Mouse (Mus musculus) midbrain, embryonic 13.5 days (tissue): ENCODE measurements at regions not wholly inside any gene's neighbourhood (a gene's known extent, or its start where the extent isn't known, plus 50 kb on each side); places are given as distances from the start of the nearest gene placed in this dataset.
A peak's percentile ranks its signal among the peaks of the same experiment; 100 is the strongest.

Source experiments
- ATAC-seq: fragments of 200-750 bp; cut with Nextera tagmentation; 2 replicates; pipeline ENCODE4 v1.8.0; 2017; ENCODE audit warnings: mild to moderate bottlenecking, moderate TSS enrichment, moderate library complexity
- H3K27ac ChIP-seq: fragments of 300-500 bp; sonication (generic); 2 replicates; pipeline ENCODE4 v1.5.1; 2015; ENCODE audit warnings: inconsistent platforms, mild to moderate bottlenecking, moderate library complexity
- H3K27me3 ChIP-seq: fragments of 300-500 bp; sonication (generic); 2 replicates; pipeline ENCODE4 v1.6.1; 2015; ENCODE audit warnings: mild to moderate bottlenecking, inconsistent platforms
- H3K36me3 ChIP-seq: fragments of 300-500 bp; sonication (generic); 2 replicates; pipeline ENCODE4 v1.6.1; 2015; ENCODE audit warnings: mild to moderate bottlenecking, inconsistent platforms
- H3K4me1 ChIP-seq: fragments of 300-500 bp; sonication (generic); replicated peaks from 2 replicates; pipeline ENCODE4 v1.6.1; 2015; ENCODE audit warnings: inconsistent platforms
- H3K4me2 ChIP-seq: fragments of 300-500 bp; sonication (generic); replicated peaks from 2 replicates; pipeline ENCODE4 v1.6.1; 2015; ENCODE audit warnings: moderate library complexity, mild to moderate bottlenecking, inconsistent platforms
- H3K4me3 ChIP-seq: fragments of 300-500 bp; sonication (generic); replicated peaks from 2 replicates; pipeline ENCODE4 v1.5.1; 2015; ENCODE audit warnings: mild to moderate bottlenecking, inconsistent platforms
- H3K9ac ChIP-seq: fragments of 300-500 bp; sonication (generic); replicated peaks from 2 replicates; pipeline ENCODE4 v1.6.1; 2015; ENCODE audit warnings: mild to moderate bottlenecking, inconsistent platforms
- H3K9me3 ChIP-seq: fragments of 300-500 bp; sonication (generic); 2 replicates; pipeline ENCODE4 v1.6.1; 2016; ENCODE audit warnings: mild to moderate bottlenecking, inconsistent platforms
- WGBS: fragments of 180-500 bp; shearing (Covaris S2); methylation state at CpG from one replicate; pipeline ENCODE4 v1.1.7; 2015; 5-methylcytosine and 5-hydroxymethylcytosine counted together

- Histone ChIP-seq H3K27me3 (no peaks in the 10 kb centered on the region), H3K4me3 (no peak overlapping the region), H3K36me3 (no peaks in the 10 kb centered on the region), H3K9me3 (no peaks in the 10 kb centered on the region), H3K9ac (no peak overlapping the region), H3K4me2 (no peak overlapping the region), H3K4me1 (peaks cover 22% of the 10 kb centered on the region), H3K27ac (no peak overlapping the region)
- no peak for ATAC-seq
- WGBS, result 76% methylated on average over 4 of the region's 4 CpGs
Observed at GRCm38 (mm10) chr9:63087195-63087594, 61.6 kb downstream of the Skor1 start.

GRCm38 (mm10) chr9:63086671-63087070 lies 62.1 kb downstream of the Skor1 start:
- 56% methylated on average over 1 of the region's 1 CpGs for WGBS
- ATAC-seq, result no peak
- H3K9me3 ChIP-seq, result no peaks in the 10 kb centered on the region

DNA sequence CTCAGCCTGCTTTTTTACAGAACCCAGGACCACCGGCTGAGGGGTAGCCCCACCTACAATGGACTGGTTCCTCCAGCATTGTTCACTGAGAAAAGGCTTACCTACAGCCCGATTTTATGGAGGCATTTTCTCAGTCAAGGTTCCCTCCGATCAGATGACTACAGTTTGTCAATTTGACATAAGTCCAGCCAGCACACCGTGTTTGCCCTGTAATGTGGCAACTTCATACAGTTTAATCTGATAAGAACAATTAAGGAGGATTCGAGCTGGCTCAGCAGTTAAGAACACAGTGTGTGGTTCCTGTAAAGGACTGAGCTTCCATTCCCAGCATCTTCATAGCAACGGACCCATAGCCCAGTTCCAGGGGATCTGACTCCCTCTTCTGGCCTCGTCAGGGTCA lies 65.9 kb downstream of the Skor1 start:
- no peak overlapping the region for H3K27ac ChIP-seq
- WGBS, result 93% methylated on average over 7 of the region's 7 CpGs
- no peaks in the 10 kb centered on the region for H3K27me3 ChIP-seq
- H3K4me2 ChIP-seq, result no peak overlapping the region
- H3K36me3 ChIP-seq, result no peaks in the 10 kb centered on the region
- ATAC-seq, result no peak
- no peak overlapping the region for H3K9ac ChIP-seq
- no peaks in the 10 kb centered on the region for H3K4me1 ChIP-seq
- H3K9me3 ChIP-seq, result no peaks in the 10 kb centered on the region
- H3K4me3 ChIP-seq, result no peak overlapping the region

More at GRCm38 (mm10) chr9:63086671-63087070, 62.1 kb downstream of the Skor1 start:
- no peak overlapping the region for H3K4me2 ChIP-seq
- H3K4me1 ChIP-seq, result peaks cover 17% of the 10 kb centered on the region
- H3K9ac ChIP-seq, result no peak overlapping the region
- H3K27ac ChIP-seq, result no peak overlapping the region
- no peaks in the 10 kb centered on the region for H3K27me3 ChIP-seq
- H3K36me3 ChIP-seq, result no peaks in the 10 kb centered on the region
- H3K4me3 ChIP-seq, result no peak overlapping the region

- no peak for ATAC-seq
- Histone ChIP-seq H3K4me2 (no peak overlapping the region), H3K4me1 (no peaks in the 10 kb centered on the region), H3K9ac (no peak overlapping the region), H3K4me3 (no peak overlapping the region), H3K27ac (no peak overlapping the region), H3K36me3 (no peaks in the 10 kb centered on the region), H3K27me3 (no peaks in the 10 kb centered on the region), H3K9me3 (no peaks in the 10 kb centered on the region)
- WGBS, result 95% methylated on average over 3 of the region's 3 CpGs
Observed at GRCm38 (mm10) chr9:63082311-63082710, 66.5 kb downstream of the Skor1 start.

DNA sequence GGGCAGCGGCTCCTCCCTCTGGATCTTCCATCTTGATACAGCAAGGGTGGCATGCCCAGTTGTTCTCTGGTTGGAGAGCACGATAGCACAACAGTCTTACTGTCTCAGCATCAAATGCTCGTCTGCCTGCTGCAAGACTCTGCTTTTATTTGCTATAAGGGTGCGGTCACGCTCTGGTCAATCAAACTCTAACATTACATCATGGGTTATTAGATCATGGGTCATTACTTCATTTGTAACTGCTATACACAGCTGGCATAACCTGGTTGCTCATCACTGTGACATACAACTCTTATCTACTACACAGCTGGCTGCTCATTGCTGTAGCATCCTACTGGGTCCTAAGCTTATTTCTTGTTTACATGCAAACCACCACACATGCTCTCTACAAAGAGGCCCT lies 68.4 kb downstream of the Skor1 start:
- Histone ChIP-seq H3K27me3 (no peaks in the 10 kb centered on the region), H3K9me3 (no peaks in the 10 kb centered on the region), H3K4me1 (peaks cover 3% of the 10 kb centered on the region), H3K27ac (no peak overlapping the region), H3K36me3 (no peaks in the 10 kb centered on the region), H3K4me2 (no peak overlapping the region), H3K4me3 (no peak overlapping the region), H3K9ac (no peak overlapping the region)
- 88% methylated on average over 5 of the region's 5 CpGs for WGBS
- no peak for ATAC-seq

- Histone ChIP-seq H3K27ac (no peak overlapping the region), H3K9me3 (no peaks in the 10 kb centered on the region), H3K4me2 (no peak overlapping the region), H3K36me3 (no peaks in the 10 kb centered on the region), H3K4me3 (no peak overlapping the region), H3K9ac (no peak overlapping the region), H3K4me1 (peaks cover 18% of the 10 kb centered on the region), H3K27me3 (peaks cover 4% of the 10 kb centered on the region; the same call in 1 of the 2 replicates)
- ATAC-seq, result 0 out of 2 replicates have a peak, but pooled peaks have one; percentile 30
- WGBS, result 9% methylated on average over 5 of the region's 5 CpGs
Observed at GRCm38 (mm10) chr9:63075252-63075651, 73.5 kb downstream of the Skor1 start.

DNA sequence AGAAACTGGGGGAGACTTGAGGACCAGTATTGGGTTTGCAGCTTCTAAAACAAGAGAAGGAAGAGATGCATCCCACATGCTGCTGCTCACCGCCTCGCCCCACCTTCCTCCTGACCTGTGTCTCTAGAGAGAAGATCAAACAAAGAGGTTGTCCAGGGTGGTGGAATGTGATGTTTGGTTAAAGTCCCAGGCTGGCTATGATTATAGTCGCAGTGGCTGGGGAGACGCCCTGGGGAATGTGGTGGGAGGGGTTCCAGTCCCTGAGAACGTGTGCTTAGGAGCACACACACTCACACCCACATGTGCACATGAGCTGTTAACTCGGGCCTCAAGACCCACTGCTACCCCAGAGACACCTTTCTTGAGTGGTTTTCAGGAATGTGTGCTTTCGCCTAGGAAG lies 74.0 kb downstream of the Skor1 start:
- Histone ChIP-seq H3K27me3 (peaks cover 4% of the 10 kb centered on the region; the same call in 1 of the 2 replicates), H3K27ac (no peak overlapping the region), H3K4me3 (no peak overlapping the region), H3K4me2 (no peak overlapping the region; the same call in 1 of the 2 replicates), H3K36me3 (no peaks in the 10 kb centered on the region), H3K9ac (no peak overlapping the region), H3K4me1 (peaks cover 21% of the 10 kb centered on the region), H3K9me3 (no peaks in the 10 kb centered on the region)
- WGBS, result 33% methylated on average over 7 of the region's 7 CpGs
- ATAC-seq, result no peak

DNA sequence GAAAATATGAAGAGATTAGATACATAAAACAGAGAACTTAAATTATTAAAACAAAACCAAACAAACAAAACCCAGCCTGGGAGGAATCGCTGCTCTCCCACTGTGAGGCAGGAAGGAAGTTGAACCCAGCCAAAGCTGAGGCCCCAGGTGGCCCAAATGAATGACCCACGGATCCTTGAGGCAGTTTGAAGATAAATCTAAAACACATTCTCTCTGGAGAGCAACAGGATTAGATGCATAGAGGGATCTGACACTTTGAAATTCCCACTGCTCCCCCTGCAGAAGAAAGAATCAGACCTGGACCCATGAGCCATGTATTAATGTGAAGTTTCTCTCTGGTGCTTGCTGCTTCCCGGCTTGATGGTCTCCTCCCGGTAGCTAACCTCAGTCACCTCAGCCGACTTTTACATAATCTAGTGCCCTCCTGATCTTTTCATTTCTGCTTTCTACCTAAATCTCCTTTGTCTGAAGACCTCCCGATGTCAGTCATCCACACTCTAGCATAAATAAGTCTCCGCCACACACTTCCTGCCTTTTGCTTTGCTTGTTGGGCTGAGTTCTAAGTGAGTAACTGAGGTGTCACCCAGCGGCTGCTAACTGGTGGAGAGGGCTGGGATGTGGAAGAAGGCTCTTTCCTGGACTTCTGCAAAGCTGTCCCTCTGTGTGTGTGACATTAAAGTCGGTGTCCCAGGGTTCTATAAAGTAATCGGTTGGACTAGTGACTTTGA lies 74.6 kb downstream of the Skor1 start:
- Histone ChIP-seq H3K4me2 (no peak overlapping the region), H3K27me3 (peaks cover 4% of the 10 kb centered on the region; the same call in 1 of the 2 replicates), H3K9me3 (no peaks in the 10 kb centered on the region), H3K27ac (no peak overlapping the region), H3K9ac (no peak overlapping the region), H3K4me3 (no peak overlapping the region), H3K4me1 (peaks cover 22% of the 10 kb centered on the region), H3K36me3 (no peaks in the 10 kb centered on the region)
- ATAC-seq, result no peak
- WGBS, result 23% methylated on average over 10 of the region's 10 CpGs

DNA sequence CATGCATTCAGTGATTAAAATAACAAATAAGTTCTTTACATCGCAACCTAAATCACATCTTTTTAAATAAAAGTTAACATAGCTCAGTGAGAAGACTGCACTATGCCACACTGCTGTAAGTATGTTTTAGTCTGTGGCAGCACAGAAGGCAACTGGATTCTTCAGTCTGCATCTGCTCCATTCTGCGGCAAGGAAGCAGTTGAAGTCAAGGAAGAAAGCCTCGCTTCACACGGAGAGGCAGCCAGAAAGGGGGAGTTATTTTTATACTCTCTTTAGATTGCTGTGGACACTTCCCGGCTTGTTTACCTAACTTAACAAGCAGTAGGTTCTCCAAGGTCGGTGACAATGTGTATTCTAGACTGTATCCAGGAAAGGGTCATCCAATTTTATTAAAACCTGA lies 77.7 kb downstream of the Skor1 start:
- peaks cover 4% of the 10 kb centered on the region; the same call in 1 of the 2 replicates for H3K27me3 ChIP-seq
- no peak overlapping the region for H3K4me3 ChIP-seq
- no peaks in the 10 kb centered on the region for H3K9me3 ChIP-seq
- 66% methylated on average over 6 of the region's 6 CpGs for WGBS
- no peak overlapping the region for H3K9ac ChIP-seq
- H3K36me3 ChIP-seq, result no peaks in the 10 kb centered on the region
- H3K4me1 ChIP-seq, result peaks cover 22% of the 10 kb centered on the region
- no peak overlapping the region for H3K27ac ChIP-seq
- no peak overlapping the region for H3K4me2 ChIP-seq
- no peak for ATAC-seq

DNA sequence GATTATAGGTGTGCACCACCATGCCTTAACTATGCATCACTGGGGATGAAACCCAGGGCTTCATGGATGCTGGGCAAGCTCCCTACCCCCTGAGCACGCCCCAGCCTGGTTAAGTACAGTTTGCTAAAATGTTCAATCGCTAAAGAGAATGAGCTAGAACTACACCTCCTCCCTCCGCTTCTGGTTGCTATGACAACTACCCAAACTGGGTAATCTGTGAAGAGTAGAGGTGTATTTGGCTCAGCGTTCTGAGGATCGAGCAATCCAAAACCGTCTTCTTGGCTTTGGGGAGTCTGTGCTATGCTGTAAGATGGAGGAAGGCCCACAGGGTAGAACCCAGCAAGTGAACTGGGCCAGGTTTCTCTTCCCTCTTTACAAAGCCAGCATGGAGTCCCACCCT lies 78.8 kb downstream of the Skor1 start:
- no peak for ATAC-seq
- Histone ChIP-seq H3K4me3 (no peak overlapping the region), H3K4me2 (no peak overlapping the region), H3K9ac (no peak overlapping the region), H3K27me3 (peaks cover 4% of the 10 kb centered on the region; the same call in 1 of the 2 replicates), H3K9me3 (no peaks in the 10 kb centered on the region), H3K4me1 (peaks cover 15% of the 10 kb centered on the region), H3K27ac (no peak overlapping the region), H3K36me3 (no peaks in the 10 kb centered on the region)
- WGBS, result 68% methylated on average over 6 of the region's 6 CpGs

- no peak for ATAC-seq
- 74% methylated on average over 2 of the region's 2 CpGs for WGBS
- peaks cover 10% of the 10 kb centered on the region for H3K9me3 ChIP-seq
- H3K9ac ChIP-seq, result no peak overlapping the region
- no peak overlapping the region for H3K4me2 ChIP-seq
- H3K27ac ChIP-seq, result no peak overlapping the region
- no peaks in the 10 kb centered on the region for H3K27me3 ChIP-seq
- peaks cover 4% of the 10 kb centered on the region for H3K4me1 ChIP-seq
- H3K36me3 ChIP-seq, result no peaks in the 10 kb centered on the region
- H3K4me3 ChIP-seq, result no peak overlapping the region
Observed at GRCm38 (mm10) chr9:63067054-63067406, 79.3 kb upstream of the Pias1 start.

DNA sequence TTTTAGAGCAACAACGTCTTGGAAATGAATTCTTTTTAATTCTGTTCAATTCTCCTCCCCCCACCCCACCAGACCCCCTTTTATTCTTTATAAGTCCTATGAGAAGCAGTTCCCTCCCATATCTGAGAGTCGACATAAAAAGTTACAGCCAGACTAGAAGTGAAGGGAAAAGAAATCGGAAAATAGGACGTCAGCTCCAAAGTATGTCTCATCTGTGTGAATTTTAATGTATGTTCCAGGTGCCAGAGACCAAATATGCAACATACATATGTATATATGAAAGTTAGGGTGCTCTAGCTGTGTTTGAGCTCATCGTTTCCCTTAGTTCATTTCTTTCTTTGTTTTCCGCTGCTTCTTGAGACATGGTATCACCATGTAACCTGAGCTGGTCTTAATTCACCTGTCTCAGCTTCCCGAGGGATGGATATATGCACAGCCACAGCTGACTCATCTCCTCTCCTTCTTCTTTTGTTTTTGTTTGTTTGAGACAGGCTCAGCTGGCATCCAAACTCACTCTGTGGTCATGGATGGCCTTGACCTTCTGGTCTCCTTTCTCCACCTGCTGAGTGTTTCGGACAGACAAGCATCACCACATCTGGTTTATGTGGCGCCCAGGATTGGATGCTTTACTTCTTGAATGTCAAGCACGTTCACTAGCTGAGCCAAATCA lies 78.8 kb upstream of the Pias1 start:
- peaks cover 4% of the 10 kb centered on the region for H3K4me1 ChIP-seq
- no peaks in the 10 kb centered on the region for H3K27me3 ChIP-seq
- no peak overlapping the region for H3K4me3 ChIP-seq
- H3K4me2 ChIP-seq, result no peak overlapping the region
- no peaks in the 10 kb centered on the region for H3K36me3 ChIP-seq
- WGBS, result 89% methylated on average over 10 of the region's 10 CpGs
- no peak overlapping the region for H3K27ac ChIP-seq
- no peak overlapping the region for H3K9ac ChIP-seq
- H3K9me3 ChIP-seq, result peaks cover 10% of the 10 kb centered on the region
- no peak for ATAC-seq
